Mouse (Mus musculus) spleen, adult 2 months (tissue): ENCODE results near the gene Gm49383.

Experiments
- CTCF ChIP-seq: fragments of 200-500 bp; IDR thresholded peaks from 2 replicates; pipeline ENCODE4 v1.5.1; 2011; ENCODE audit warnings: mild to moderate bottlenecking, inconsistent platforms; ENCODE audit not compliant: insufficient read depth, insufficient read length, insufficient replicate concordance; ENCODE audit errors: extremely low read depth
- POLR2A ChIP-seq: fragments of 200-500 bp; IDR thresholded peaks from 2 replicates; pipeline ENCODE4 v1.6.1; 2011; ENCODE audit warnings: low read depth, low read length, inconsistent platforms

GRCm38 (mm10) chr12:69139841-69140240, 57.1 kb downstream of the Gm49383 start:
- TF ChIP-seq POLR2A = no peak
- TF ChIP-seq CTCF = no peak
